Mouse (Mus musculus) limb, embryonic 12.5 days (tissue): ENCODE results near the gene Aif1l. TPM values are rescaled to one million over a fixed set of nuclear protein-coding genes. Genes with fewer than 3 reads are reported as not detected.
"Not testable (repeated sequence)": the region's sequence is repeated elsewhere in the genome, so short reads cannot be mapped to it uniquely, and the experiment has no call there.

Experiments
- ATAC-seq: fragments of 200-750 bp; cut with Nextera tagmentation; 2 replicates; pipeline ENCODE4 v1.8.0; 2017; ENCODE audit warnings: low read depth, moderate TSS enrichment; ENCODE audit not compliant: insufficient number of reproducible peaks, insufficient read depth, low FRiP score, low TSS enrichment
- H3K27ac ChIP-seq: fragments of 300-500 bp; sonication (generic); 2 replicates; pipeline ENCODE4 v1.5.1; 2016; ENCODE audit warnings: mild to moderate bottlenecking, moderate library complexity
- H3K27me3 ChIP-seq: fragments of 300-500 bp; sonication (generic); 2 replicates; pipeline ENCODE4 v1.6.1; 2016; ENCODE audit warnings: mild to moderate bottlenecking, moderate library complexity
- H3K36me3 ChIP-seq: fragments of 300-500 bp; sonication (generic); 2 replicates; pipeline ENCODE4 v1.6.1; 2016; ENCODE audit warnings: mild to moderate bottlenecking, moderate library complexity
- H3K4me1 ChIP-seq: fragments of 300-500 bp; sonication (generic); replicated peaks from 2 replicates; pipeline ENCODE4 v1.6.1; 2016
- H3K4me2 ChIP-seq: fragments of 300-500 bp; sonication (generic); 2 replicates; pipeline ENCODE4 v1.6.1; 2016; ENCODE audit warnings: mild to moderate bottlenecking, moderate library complexity
- H3K4me3 ChIP-seq: fragments of 300-500 bp; sonication (generic); replicated peaks from 2 replicates; pipeline ENCODE4 v1.5.1; 2016; ENCODE audit warnings: mild to moderate bottlenecking
- H3K9ac ChIP-seq: fragments of 300-500 bp; sonication (generic); replicated peaks from 2 replicates; pipeline ENCODE4 v1.6.1; 2016; ENCODE audit warnings: mild to moderate bottlenecking, moderate library complexity
- H3K9me3 ChIP-seq: fragments of 300-500 bp; sonication (generic); 2 replicates; pipeline ENCODE4 v1.6.1; 2016; ENCODE audit warnings: mild to moderate bottlenecking, moderate library complexity
- WGBS: fragments of 180-500 bp; shearing (Covaris S2); methylation state at CpG from one replicate; pipeline ENCODE4 v1.1.7; 2016; 5-methylcytosine and 5-hydroxymethylcytosine counted together
- polyA plus RNA-seq: library from polyadenylated mRNA; unstranded; fragments of >200 nt; fragmentation: Nextera tagmentation; extraction: Ambion mirVana; gene quantifications from 2 replicates; pipeline ENCODE4 v1.2.1, GENCODE M21; 2016

Gene Aif1l
- polyA plus RNA-seq = 86.6 and 100 TPM in 2 replicates

GRCm38 (mm10) chr2:31950058-31950871 lies at the start of gene Aif1l:
Aif1l (plus strand) TSS chr2:31950139.
- Histone ChIP-seq H3K27me3 (0 out of 2 replicates have a peak, but pooled peaks cover 4% of the 10 kb centered on the region), H3K4me1 (peaks cover 25% of the 10 kb centered on the region), H3K36me3 (peaks cover 33% of the 10 kb centered on the region), H3K4me3 (peak within 1 kb of the TSS; percentile 81), H3K9me3 (no peaks in the 10 kb centered on the region), H3K4me2 (peak within 1 kb of the TSS; percentile 85), H3K9ac (peak within 1 kb of the TSS; percentile 79), H3K27ac (0 out of 2 replicates have a peak within 1 kb of the TSS, but pooled peaks have one; percentile 53)
- ATAC-seq = peak; percentile 61; the same call in 1 of the 2 replicates
- WGBS = under 1% methylated on average over 65 of the region's 66 CpGs

DNA sequence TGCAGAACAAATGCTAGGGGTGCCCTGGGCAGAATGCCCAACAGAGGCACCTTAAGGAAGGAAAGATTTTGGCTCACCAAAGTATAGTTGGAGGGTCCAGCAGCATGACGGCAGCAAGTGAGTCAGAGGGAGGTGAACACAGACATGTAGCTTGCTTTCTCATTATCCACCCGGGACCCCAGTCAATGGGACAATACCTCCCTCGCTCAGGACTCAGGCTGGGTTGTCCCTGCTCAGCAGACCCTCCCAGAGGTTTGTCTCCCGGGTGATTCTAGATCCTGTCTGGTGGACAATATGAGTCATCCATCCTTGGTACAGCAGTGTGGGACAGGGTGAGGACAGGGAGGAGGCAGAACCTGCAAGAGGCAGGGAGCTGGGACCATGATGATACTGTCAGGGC lies 49.0 kb upstream of the Aif1l start:
- H3K27ac ChIP-seq = no peak overlapping the region
- ATAC-seq = no peak
- no peaks in the 10 kb centered on the region for H3K9me3 ChIP-seq
- H3K4me2 ChIP-seq = no peak overlapping the region
- WGBS = 59% methylated on average over 4 of the region's 4 CpGs
- H3K4me1 ChIP-seq = peaks cover 23% of the 10 kb centered on the region
- H3K36me3 ChIP-seq = no peaks in the 10 kb centered on the region
- no peak overlapping the region for H3K4me3 ChIP-seq
- no peak overlapping the region for H3K9ac ChIP-seq
- H3K27me3 ChIP-seq = no peaks in the 10 kb centered on the region

DNA sequence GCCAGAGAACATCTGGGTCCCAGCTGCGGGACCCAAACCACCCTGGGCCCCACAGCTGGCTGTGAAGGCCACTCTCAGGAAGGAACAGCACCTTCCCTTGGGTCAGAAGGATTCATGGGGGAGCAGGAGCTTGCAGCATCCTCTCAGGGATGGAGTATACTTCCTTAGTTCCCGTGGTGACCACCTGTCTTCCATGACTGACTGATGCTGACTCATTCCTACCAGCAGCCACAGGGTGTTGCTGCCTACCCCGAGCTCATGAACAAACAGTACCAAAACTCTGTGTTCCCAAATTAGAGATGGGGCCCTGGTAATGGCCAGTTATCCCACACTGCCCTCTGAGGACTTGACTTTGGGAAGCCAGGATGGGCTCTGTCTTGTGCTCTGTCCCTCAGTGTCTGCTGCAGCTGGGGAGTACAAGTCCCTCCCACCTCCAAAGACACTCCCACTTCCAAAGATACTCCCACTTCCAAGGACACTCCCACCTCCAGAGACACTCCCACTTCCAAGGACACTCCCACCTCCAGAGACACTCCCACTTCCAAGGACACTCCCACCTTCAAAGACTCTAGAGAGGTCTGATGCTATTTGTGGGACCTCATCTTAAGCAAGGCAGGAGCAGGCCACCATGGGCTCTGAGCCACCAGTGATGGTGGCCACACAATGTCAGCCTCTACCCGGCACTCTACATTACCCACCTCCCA lies 48.1 kb upstream of the Aif1l start:
- H3K36me3 ChIP-seq = no peaks in the 10 kb centered on the region
- peaks cover 20% of the 10 kb centered on the region for H3K4me1 ChIP-seq
- no peak overlapping the region for H3K4me3 ChIP-seq
- 31% methylated on average over 4 of the region's 4 CpGs for WGBS
- no peak overlapping the region for H3K9ac ChIP-seq
- H3K27ac ChIP-seq = no peak overlapping the region
- no peaks in the 10 kb centered on the region for H3K9me3 ChIP-seq
- no peak overlapping the region for H3K4me2 ChIP-seq
- no peak for ATAC-seq
- no peaks in the 10 kb centered on the region for H3K27me3 ChIP-seq

DNA sequence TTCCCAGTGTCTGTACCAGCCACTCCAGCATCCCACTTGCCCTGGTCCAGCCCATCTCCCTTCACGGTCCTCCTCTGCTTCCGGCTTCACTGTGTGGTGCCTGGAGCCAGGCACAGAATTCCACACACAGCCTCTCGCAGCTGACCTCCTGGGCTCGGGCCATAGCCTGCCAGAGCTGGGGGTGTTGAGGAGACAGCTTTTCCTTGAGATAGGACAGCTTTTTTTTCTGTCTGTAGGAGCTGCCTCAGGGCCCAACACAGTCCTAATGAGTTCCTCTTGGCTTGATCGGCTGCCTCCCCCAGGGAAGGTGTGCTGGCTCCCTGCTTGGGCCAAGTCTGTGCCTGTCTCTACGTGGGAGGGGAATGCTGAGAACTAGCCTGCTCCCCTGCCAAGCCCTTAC lies 45.9 kb upstream of the Aif1l start:
- Histone ChIP-seq H3K4me3 (no peak overlapping the region), H3K4me1 (peaks cover 20% of the 10 kb centered on the region), H3K27ac (no peak overlapping the region), H3K36me3 (no peaks in the 10 kb centered on the region), H3K9me3 (no peaks in the 10 kb centered on the region), H3K4me2 (no peak overlapping the region), H3K9ac (peak overlapping the region; percentile 23; the same call in 1 of the 2 replicates), H3K27me3 (no peaks in the 10 kb centered on the region; the same call in 1 of the 2 replicates)
- ATAC-seq = no peak
- 3% methylated on average over 6 of the region's 6 CpGs for WGBS

DNA sequence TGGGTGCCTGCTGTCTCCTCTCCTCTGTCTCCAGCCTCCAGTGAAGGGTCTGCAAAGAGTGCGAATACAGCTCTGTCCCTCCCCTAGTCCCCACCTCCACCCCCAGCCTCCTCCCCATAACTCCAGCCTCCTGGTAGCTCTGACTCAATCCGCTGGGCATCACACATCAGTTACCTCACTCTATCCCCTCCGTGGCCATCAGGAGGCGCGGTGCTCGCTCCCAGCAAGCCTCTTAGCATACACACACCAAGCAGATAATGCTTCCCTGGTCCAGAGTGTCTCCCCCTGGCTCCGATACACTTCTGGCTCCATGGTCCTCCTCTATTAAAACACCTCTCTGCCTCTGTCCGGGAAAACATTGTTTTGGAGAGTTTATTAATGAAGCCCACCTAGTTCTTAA lies 45.3 kb upstream of the Aif1l start:
- Histone ChIP-seq H3K4me3 (no peak overlapping the region), H3K4me1 (peaks cover 20% of the 10 kb centered on the region), H3K36me3 (no peaks in the 10 kb centered on the region), H3K9ac (peak overlapping the region; percentile 23; the same call in 1 of the 2 replicates), H3K27ac (no peak overlapping the region), H3K9me3 (no peaks in the 10 kb centered on the region), H3K4me2 (no peak overlapping the region), H3K27me3 (no peaks in the 10 kb centered on the region; the same call in 1 of the 2 replicates)
- WGBS = 9% methylated on average over 8 of the region's 8 CpGs
- ATAC-seq = no peak

DNA sequence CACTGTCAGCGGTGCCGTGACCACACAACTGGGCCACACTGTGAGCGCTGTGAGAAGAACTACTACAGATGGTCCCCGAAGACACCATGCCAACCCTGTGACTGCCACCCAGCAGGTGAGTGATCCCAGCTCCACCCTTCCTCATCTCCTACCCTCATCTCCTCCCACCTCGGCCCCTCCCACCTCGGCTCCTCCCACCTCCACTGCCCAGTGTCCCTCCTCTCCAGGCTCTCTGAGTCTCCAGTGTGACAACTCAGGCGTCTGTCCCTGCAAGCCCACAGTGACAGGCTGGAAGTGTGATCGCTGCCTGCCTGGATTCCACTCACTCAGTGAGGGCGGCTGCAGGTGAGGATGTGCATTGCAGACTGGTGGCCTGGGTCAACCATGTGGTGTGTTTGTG lies 44.3 kb upstream of the Aif1l start:
- H3K4me1 ChIP-seq = peaks cover 20% of the 10 kb centered on the region
- no peak overlapping the region for H3K4me2 ChIP-seq
- ATAC-seq = no peak
- H3K9me3 ChIP-seq = no peaks in the 10 kb centered on the region
- H3K4me3 ChIP-seq = no peak overlapping the region
- WGBS = 35% methylated on average over 9 of the region's 9 CpGs
- no peak overlapping the region for H3K27ac ChIP-seq
- H3K36me3 ChIP-seq = no peaks in the 10 kb centered on the region
- H3K27me3 ChIP-seq = no peaks in the 10 kb centered on the region; the same call in 1 of the 2 replicates
- H3K9ac ChIP-seq = no peak overlapping the region

DNA sequence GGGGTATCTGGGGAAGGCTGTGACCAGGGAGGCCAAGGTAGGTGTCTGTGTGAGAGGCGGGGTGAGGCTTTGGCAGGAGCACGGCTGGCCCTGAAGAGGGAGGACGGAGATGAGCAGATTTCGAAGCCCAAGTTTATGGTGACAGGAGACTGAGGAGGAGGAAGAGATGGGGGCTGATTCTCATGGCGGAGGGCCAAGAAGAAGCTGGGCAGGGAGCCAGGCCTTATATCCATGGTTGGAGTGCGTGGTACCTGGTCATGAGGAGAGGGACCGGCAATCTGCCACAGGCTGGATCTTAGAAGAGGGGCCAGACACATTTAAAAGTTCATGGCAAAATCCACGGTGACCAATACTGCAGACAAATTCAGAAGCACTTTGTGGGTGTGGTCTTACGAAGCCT lies 43.5 kb upstream of the Aif1l start:
- H3K9ac ChIP-seq = no peak overlapping the region
- peaks cover 19% of the 10 kb centered on the region for H3K4me1 ChIP-seq
- H3K27me3 ChIP-seq = no peaks in the 10 kb centered on the region; the same call in 1 of the 2 replicates
- H3K9me3 ChIP-seq = no peaks in the 10 kb centered on the region
- ATAC-seq = no peak
- no peak overlapping the region for H3K4me3 ChIP-seq
- H3K27ac ChIP-seq = no peak overlapping the region
- no peak overlapping the region for H3K4me2 ChIP-seq
- WGBS = 83% methylated on average over 9 of the region's 9 CpGs
- no peaks in the 10 kb centered on the region for H3K36me3 ChIP-seq

GRCm38 (mm10) chr2:31912575-31912974 lies 37.4 kb upstream of the Aif1l start:
- Histone ChIP-seq H3K27me3 (peaks cover 5% of the 10 kb centered on the region; the same call in 1 of the 2 replicates), H3K27ac (no peak overlapping the region), H3K4me3 (no peak overlapping the region), H3K9ac (no peak overlapping the region), H3K9me3 (no peaks in the 10 kb centered on the region), H3K4me1 (no peaks in the 10 kb centered on the region), H3K36me3 (no peaks in the 10 kb centered on the region), H3K4me2 (no peak overlapping the region)
- no peak for ATAC-seq
- WGBS = 70% methylated on average over 4 of the region's 4 CpGs

DNA sequence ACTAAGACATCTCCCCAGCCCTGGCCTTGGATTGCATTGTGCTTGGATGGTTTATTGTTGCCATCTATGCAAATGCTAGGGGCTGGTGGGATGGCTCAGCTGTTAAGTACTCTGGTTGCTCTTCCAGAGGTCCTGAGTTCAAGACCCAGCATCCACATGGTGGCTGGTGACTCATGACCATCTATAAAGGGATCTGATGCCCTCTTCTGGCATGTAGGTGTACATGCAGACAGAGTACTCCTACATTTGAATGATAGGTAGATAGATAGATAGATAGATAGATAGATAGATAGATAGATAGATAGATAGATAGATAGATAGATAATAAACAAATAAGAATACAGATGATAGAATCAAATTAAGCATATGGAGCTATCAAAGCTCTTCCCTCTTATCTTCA lies 35.7 kb upstream of the Aif1l start:
- not testable (repeated sequence) for H3K9me3 ChIP-seq, H3K4me1 ChIP-seq, ATAC-seq, H3K36me3 ChIP-seq, H3K27me3 ChIP-seq, H3K4me2 ChIP-seq, H3K9ac ChIP-seq, H3K4me3 ChIP-seq, H3K27ac ChIP-seq

GRCm38 (mm10) chr2:31915112-31915511 lies 34.8 kb upstream of the Aif1l start:
- WGBS = 24% methylated on average over 4 of the region's 4 CpGs
- Histone ChIP-seq H3K9ac (no peak overlapping the region), H3K36me3 (no peaks in the 10 kb centered on the region), H3K27ac (no peak overlapping the region), H3K4me3 (no peak overlapping the region), H3K4me1 (no peaks in the 10 kb centered on the region), H3K4me2 (no peak overlapping the region), H3K9me3 (no peaks in the 10 kb centered on the region), H3K27me3 (peaks cover 11% of the 10 kb centered on the region; the same call in 1 of the 2 replicates)
- ATAC-seq = no peak

DNA sequence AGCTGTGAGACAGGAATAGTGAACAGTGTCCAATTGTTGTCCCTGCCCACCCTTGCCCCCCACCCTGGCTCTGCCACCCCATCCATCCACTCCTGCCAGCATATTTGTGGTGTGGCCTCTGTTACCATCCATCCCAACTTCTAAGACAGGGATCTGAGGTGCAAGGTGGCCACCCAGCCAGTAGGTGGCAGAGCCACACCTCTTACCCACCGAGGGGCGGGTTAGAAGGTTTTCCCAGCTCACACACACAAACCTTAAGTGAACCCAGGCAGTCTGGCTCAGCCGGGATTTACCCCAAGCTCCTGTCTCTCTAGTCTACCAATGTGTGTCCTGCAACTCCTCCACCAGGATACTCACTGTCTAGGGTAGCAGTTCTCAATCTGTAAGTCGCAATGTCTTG lies 32.3 kb upstream of the Aif1l start:
- no peak for ATAC-seq
- WGBS = 24% methylated on average over 4 of the region's 4 CpGs
- no peak overlapping the region for H3K4me3 ChIP-seq

More for the DNA sequence above, 32.3 kb upstream of the Aif1l start:
- no peaks in the 10 kb centered on the region for H3K4me1 ChIP-seq
- no peak overlapping the region for H3K27ac ChIP-seq
- no peaks in the 10 kb centered on the region for H3K9me3 ChIP-seq
- no peaks in the 10 kb centered on the region for H3K36me3 ChIP-seq
- H3K27me3 ChIP-seq = peaks cover 16% of the 10 kb centered on the region
- H3K4me2 ChIP-seq = no peak overlapping the region
- H3K9ac ChIP-seq = no peak overlapping the region
